Mouse (Mus musculus): ENCODE data around the gene Wdr72.
A peak's percentile ranks its signal among the peaks of the same experiment; 100 is the strongest.

The Wdr72 gene

DNA sequence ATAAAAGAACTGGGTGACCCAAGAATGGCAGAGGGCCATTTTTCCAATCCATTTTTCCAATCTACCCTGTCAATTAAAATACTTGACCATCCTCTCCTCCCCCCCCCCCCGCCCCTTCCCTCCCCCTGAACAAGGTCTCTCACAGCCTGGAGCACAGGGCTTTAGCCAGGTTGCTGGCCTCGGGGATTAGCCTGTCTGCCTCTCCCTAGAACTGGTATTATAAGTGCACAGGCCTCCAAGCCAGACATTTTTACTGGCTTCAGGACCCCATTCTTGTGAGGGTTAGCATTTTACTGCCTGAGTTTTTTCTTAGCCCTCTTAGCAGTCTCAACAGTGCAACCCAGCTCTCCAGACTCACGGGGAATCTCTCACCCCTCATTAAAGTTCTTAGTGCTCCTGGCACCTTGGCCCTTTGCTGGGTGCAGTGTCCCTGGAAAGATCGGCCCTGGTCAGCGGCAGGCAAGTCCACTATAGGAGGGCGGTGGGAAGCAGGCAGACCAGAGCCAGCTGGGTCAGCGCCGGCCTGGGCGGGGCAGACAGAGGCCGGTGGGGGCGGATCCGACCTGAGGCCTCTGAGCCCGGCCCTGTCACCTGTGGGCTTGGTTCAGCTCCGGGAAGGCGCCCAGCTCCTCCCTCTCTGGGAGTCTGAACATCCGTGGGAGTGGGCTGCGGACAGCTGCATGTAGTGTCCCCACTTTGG, at the start of gene Wdr72:
TSS of gene Wdr72 (plus strand) at position 596 of the 700 bp plus-strand sequence.
- no peak for DNase-seq (ENCODE audit: extremely low spot score, low read depth, low spot score)

DNA sequence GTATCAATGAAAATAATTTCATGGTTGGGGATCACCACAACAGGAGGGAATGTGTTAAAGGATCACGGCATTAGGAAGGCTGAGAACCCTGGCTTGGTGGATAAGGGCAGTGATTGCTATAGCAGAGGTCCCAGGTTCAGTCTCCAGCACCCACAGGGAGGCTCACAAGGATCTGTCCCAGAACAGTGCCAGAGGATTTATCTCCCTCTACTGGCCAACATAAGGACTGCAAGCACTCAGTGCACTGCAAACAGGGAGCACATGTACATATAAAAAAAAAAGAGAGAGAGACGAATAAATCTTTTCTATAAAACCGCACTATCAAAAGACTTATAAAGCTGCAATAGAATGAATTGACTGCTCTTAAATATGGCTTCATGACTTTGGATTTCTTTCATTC, 43.9 kb upstream of the Wdr72 start:
- DNase-seq (ENCODE audit: extremely low spot score, low read depth, low spot score) = no peak

DNA sequence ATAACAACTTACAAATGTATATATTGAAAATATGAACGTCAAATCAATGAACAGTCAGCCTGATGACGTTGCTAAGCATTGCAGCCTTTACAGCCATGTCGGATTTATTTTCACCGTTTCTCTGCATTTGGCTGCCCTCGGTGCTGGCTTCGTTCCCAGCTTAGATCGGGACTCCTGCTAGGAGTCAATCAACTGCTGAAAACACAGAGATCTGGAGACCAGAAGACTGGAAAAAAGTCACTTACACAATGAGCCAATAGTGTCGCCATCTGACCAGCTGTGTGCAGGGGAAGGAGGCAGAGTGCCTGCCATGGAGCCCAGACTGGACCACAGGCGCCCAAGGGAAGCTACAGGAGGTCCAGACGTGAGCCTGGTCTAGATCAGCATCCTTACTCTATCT, 43.4 kb upstream of the Wdr72 start:
- no peak for DNase-seq (ENCODE audit: extremely low spot score, low read depth, low spot score)

DNA sequence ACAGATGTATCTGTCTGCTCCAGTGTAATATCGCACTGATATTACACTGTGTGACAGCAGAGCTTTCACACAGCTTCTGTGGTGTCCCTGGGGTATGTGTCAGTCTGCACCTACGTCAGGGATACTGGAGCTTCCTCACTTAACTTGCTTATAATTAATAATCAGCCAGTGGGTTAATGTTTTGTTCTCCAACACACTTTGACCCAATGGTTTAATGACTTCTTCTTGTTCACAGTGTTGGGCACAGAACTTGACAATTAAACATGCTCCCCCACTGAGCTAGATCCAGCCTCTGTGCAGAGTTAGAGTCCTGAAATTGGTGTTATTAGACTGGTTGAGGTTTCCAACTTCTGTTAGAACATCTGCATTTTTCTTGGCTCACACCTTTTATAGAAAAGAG, 34.2 kb upstream of the Wdr72 start:
- no peak for DNase-seq (ENCODE audit: extremely low spot score, low read depth, low spot score)

DNA sequence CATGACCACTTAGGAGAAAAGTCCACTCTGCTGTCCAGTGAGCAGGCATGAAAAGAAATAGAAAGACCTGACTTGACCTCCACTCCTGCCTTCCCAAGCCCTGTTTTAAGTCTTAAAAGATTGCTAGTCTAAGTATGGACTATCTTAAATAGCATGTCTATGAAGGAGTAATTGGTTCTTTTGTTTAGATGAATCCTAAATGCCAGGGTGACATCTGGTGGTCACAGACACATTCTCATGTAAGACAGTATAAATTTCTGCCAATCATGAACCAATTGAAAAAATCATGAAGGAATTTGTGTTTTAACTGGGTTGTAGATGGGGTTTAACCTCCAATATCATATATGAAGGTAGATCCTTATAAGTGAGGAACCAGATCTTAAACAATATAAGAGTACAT, 31.7 kb upstream of the Wdr72 start:
- DNase-seq (ENCODE audit: extremely low spot score, low read depth, low spot score) = no peak

DNA sequence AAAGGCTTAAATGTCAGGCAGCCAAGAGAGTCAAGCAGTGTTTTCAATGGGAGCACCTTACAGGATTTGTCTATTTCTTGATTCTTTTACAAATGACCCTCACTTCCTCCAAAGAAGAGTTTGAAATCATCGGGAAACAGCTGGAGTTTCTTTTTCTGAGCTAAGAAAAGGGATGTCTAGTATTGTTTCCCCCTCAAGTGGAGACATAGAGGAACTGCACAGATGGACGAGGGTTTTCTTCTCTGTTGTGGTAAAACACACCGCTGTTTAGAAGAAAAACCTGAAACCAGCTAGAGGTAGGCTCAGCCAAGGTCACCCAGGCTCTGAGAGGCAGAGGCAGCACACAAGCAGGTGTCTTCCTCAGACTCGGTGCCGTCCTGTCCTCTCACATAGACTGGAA, 29.9 kb upstream of the Wdr72 start:
- no peak for DNase-seq (ENCODE audit: extremely low spot score, low read depth, low spot score)

DNA sequence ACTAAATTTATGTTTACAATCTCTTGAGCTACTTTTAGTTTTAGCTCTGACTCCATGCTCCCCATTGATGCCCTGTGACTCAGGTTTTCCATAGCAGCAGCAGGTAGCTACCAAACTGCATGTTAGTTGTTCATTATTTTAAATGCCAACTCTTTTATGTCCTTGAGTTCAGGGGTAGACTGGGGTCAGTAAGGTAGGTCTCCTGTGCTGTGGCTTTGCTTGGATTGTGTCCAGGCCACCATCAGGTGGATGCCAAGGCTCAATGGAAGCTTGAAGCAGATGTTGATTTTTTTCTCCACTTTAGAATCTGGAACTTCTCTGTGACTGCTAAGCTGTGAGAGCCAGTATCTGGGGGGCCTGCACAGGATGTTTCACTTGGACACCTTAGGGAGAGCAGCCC, 8.6 kb upstream of the Wdr72 start:
- DNase-seq (ENCODE audit: extremely low spot score, low read depth, low spot score) = no peak

DNA sequence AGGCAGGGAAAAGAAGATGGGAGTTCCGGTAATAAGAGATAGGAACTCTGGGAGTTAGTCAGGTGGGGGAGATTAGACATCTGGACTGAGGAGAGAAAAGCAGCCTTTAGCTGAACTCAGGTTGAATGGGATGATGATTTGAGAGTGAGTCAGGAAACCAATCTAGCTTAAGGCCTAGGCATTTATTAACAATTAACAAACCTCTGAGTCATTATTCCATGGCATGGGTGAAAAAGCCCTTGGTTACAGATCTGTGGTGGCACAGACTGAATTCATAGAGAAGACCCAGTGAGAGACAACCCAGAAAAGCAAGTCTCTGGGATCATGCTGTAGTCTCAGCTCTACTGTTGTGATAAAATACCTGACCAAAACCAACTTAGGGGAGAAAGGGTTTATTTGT, 7.5 kb upstream of the Wdr72 start:
- DNase-seq (ENCODE audit: extremely low spot score, low read depth, low spot score) = no peak

DNA sequence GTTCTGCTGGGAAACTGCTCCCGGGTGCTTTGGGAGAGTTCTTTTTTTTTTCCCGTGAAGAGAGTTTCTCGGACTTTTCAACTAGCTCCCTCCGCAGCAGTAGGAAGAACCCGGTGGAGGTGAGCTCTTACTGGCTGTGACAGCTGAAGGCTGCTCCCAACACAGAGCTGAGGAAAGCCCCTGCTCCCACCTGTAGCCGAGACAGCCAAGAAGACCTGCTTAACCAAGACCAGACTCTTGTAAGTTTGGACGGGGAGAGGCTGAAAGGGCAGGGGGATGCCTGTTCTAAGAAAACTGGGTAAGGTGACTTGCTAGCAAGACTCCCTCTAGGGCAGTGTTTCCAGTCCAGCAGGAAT, 283 bp downstream of the Wdr72 start:
- no peak for DNase-seq (ENCODE audit: extremely low spot score, low read depth, low spot score)

DNA sequence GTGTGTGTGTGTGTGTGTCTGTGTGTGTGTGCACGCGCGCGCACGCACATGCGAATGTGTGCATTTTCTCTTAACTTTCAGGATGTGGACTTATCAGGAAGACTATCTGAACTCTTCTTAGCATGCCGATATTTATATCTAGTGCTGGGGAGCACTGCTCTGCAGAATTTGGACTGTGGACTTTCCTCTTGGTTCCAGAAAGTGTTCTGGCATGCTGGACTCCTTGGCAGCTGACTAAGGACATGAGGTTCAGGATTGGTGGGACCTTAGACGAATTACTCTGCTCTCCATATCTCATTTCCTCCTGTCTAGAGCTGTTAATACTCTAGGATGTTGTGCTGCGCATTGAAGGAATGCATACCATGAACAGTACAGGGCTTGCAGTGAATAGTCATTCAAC, 2.4 kb downstream of the Wdr72 start:
- DNase-seq (ENCODE audit: extremely low spot score, low read depth, low spot score) = no peak

DNA sequence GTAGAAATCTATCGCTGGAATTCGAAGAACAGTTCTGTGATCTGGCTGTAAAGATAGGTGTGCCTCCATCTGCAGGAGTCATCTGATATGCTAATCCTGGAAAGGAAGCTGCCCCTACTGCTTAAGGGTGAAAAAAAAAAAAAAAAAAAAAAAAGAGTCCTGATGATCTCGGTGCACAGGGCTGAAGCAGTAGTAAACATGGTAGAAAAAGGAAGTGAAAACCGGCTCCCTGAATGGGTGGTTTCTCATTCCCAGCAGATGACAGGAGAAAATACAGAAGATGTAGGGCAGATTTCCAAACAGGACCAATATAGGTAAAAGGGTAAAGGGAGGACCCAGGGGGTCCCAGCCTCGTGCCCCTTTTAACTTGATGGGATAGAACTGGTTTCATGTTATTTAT, 16.1 kb downstream of the Wdr72 start:
- no peak for DNase-seq (ENCODE audit: extremely low spot score, low read depth, low spot score)

DNA sequence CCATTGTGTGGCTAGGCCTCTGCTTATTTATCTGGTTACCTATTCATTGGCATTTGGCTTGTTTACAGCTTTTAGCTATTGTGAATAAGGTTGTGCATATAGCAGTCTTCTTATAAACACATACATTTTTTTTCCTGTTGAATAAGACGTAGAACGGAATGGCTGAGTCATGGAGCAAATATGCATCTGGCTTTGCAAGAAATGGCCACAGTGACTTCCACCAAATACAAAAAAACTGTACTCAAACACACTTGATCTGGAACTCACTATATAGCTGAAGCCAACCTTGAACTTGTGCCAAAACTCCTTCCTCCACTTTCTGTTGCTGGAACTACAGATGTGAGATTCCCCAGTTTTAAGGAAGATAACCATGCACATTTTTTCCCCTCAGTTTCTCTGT, 23.9 kb downstream of the Wdr72 start:
- no peak for DNase-seq (ENCODE audit: extremely low spot score, low read depth, low spot score)

DNA sequence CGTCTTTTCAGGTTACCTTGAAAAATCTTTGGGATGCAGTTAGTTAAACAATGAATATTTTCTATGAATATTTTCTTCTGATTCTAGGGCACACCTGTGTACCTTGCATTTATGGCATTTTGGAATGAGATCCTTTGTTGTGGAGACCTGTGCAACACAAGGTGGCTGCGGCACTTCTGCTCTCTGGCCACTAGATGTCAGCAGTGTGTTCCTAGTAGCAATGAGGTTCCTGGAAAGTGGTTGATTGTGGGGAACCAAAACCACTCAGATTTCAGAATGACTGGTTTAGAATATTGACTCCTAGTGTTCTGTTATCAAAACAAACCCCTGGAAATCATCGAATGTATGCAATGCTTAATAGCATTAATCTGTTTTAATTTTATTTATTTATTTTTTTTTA, 31.7 kb downstream of the Wdr72 start:
- DNase-seq (ENCODE audit: extremely low spot score, low read depth, low spot score) = peak; percentile 41

DNA sequence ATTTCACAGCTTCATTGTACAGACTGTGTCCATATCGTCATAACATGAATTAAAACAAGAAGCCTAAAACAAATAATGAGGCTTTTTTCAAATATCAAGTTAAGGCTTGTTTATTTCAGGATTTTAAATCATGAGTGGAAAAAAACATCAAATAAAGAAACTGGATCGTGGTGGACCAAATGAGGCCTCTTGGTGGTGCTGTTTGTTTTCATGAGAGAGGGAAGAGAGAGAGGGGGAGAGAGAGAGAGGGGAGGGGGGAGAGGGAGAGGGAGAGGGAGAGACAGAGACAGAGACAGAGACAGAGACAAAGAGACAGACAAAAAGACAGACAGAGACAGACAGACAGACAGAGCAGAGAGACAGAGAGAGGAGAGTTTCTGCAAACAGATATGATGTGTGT, 32.5 kb downstream of the Wdr72 start:
- DNase-seq (ENCODE audit: extremely low spot score, low read depth, low spot score) = no peak

DNA sequence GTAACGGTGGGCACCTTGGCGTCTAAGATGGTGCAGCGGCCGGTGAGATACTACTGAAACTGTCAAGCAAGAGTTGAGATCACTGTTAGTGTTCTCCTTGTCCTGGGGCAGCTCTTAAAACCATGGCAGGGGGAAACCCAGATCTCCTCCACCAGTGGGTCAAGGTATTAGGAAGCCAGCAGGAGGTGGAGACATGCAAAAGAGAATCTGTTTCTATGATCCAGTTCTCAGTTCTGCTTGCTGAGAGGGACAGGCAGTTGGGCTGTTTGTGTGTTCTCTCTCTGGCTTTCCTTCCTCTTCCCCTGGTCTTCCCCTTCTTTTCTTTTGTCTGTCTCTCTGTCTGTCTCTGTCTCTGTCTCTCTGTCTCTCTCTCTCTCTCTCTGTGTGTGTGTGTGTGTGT, 35.0 kb downstream of the Wdr72 start:
- no peak for DNase-seq (ENCODE audit: extremely low spot score, low read depth, low spot score)

DNA sequence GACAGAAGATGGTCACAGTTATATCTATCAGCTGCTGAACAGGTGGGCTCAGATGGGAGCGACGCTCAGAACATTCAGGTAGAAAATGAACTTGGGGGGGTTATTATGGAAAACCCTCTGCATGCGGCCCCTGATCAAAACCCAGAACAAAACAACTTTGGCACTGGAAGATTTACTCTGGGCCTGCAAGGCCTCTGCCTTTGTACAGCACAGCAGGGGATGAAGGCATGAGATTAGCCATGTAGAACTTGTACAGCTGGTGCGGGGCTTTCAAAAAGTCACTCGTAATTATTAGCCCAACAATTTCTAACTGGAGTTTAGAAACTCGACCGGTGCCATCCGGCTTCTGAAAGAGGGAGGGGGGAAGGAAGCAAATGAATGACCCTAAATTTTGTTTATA, 38.1 kb downstream of the Wdr72 start:
- no peak for DNase-seq (ENCODE audit: extremely low spot score, low read depth, low spot score)

DNA sequence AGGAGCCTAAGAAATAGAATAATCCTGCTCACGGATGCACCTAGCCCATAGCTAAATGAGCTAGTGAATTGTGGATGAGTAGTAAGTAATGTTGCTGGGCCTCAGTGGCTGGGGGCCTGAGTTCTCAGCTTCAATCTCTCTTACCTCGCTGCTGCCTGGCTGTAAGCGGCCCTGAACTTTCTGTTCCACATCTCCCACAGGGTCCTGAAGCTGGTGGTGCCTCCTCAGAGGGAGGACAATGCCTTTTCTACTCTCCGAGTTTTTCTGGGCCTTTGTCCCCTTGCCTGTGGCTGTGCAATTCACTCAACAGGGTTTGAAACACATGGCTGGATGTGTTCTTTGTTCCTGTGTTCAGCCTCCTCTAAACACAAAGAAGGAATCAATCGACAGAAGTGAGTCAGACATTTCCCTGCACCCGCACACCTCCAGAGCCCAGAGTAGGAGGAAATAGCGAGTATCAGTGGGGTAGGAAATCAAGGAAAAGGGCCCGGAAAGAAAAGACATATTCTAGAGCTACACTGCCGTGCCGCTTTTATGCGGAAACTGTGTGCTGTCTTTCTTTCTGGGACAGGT, 50.3 kb downstream of the Wdr72 start:
- DNase-seq (ENCODE audit: extremely low spot score, low read depth, low spot score) = no peak

DNA sequence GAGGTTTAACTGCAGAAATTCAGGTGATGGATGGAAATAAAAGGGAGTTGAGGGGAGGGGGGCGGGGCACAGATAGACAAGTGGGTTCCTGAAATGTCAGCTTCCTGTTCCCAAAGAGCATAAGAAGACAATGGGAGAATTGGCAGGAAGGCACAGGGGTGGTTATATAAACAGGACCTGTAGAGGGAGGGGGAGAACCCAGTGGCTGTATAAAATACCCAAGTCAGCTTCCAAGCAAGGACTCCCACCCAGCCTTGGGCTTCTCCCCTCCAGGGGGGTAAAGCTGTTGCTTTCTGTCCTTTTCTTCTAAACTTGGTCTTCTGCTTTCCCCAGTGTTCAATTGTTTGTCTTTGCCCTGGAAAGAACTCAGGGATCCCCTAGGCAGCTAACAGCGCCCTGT, 55.5 kb downstream of the Wdr72 start:
- no peak for DNase-seq (ENCODE audit: extremely low spot score, low read depth, low spot score)

DNA sequence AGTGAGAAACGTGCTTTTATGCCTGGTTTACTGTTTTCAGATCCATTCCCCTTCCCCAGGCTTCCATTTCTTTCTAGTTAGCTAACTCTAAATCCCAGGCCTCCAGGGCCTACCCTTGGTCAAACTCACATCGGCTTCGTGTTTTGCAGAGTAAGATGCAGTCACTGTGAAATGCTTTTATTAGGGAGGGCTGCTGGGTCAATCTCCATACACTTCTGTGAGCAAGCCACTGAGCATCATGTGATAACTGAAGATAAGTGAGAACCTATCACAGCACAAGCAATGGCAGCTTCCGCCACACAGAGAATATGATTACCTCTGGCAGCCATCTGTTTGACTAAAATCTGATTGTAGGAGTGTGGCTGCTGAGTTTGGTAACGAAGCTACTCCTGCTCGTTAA, 59.7 kb downstream of the Wdr72 start:
- no peak for DNase-seq (ENCODE audit: extremely low spot score, low read depth, low spot score)

DNA sequence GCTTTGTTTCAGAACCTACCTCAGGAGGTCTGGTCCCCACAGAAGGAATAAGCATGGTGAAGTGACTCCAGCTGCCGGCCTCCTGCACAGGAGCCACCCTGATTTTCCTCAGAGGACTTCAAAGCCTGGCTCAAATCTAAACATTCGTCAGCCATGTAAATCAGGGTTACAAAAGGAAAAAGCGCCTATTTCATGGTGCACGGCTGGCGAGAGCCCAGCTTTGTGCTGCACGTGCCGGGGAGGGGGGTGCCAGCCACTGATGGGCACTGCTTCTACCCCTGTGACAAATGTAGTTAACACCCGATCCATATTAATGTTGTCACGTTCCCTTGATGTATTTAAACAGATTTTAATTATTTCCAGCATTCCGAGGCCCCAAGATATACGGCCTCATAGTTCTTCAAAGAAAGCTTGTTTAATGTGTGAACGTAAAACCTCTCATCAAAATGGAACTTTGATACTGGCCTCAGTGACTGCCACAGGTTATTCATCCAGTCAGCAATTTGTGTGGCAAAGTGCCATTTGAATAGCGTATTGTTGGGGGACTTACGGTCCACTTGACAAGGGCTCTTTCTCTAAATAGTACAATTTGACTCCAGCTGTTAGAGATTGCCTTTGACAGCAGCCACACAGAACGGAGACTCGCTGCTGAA, 76.7 kb downstream of the Wdr72 start:
- DNase-seq (ENCODE audit: extremely low spot score, low read depth, low spot score) = peak; percentile 60

DNA sequence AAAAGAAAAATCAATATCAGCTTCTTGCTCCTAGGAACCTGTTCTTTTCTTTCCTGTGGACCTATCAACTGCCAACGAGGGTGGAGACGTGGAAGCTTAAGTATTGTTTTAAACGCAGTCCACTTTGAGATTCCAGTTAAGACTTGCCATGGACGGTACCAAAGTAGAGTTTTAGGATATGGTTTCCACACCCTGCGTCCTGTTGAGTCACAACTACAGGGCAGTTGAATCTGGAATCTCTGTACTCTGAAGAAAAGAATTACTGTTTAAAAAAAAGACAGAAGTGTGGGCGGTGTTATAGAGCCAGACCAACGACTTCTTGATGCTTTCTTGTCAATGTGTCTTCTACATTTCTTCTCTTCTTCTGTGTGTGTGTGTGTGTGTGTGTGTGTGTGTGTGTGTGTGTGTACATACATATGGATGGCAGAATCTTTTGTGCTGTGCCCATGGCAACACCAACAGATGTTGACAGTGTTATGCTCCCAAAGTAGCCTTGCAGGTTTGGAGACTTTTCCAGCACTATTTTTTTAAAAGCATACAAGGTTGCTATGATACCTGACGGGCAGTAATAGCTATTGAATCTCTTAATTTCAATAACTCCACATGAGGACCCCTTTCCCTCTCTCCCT, 77.4 kb downstream of the Wdr72 start:
- no peak for DNase-seq (ENCODE audit: extremely low spot score, low read depth, low spot score)

DNA sequence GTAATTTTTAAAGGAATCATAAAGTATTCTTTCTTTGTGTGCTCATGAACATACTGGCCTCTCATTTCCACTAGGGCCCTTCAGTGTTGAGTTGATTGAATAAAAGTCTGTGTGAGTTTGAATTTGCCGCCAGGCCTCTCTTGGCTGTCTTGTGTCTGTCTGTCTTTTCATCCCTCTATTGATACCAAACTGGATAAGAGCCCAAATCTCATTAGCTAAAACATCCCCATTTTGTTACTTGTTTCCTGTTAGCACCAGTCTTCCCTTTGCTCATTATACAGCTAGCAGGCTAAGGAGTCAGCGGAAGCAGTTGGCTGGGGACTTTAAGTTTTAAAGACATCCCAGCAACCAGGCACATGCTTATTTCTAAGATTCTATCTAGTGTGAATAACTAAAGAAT, 84.7 kb downstream of the Wdr72 start:
- no peak for DNase-seq (ENCODE audit: extremely low spot score, low read depth, low spot score)

Data from hindlimb bud, embryonic 11.5 days (tissue).